Mouse (Mus musculus): ENCODE measurements around the gene Bhlhe41. TPM values are rescaled to one million over a fixed set of nuclear protein-coding genes. Genes with fewer than 3 reads are reported as not detected.

The Bhlhe41 gene
- polyA plus RNA-seq, 1 experiment from 2014 or later = 1.3 TPM

DNA sequence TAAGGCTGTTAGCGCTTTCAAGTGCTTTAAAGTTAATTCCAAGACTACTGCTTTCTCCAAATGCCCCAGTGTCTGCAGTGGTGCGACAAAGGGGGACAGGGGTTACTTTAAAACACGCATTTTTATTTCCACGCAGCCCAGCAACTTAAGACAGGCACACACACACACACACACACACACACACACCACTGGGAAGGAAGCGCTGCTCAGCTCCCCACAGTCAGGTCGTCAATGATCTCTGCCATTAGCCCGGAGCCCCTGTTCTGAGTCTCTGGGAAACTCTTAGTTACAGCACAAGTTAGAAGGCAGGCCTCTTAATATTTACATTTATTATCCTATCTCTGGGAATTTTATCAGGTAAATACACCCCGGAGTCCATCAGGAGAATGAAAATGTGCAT is 1.2 kb downstream of the Bhlhe41 start:
- H3K9ac ChIP-seq = no peak overlapping the region
- 3% methylated on average over 8 of the region's 8 CpGs for WGBS
- no peak overlapping the region for H3K27ac ChIP-seq
- no peaks in the 10 kb centered on the region for H3K36me3 ChIP-seq
- peaks cover 48% of the 10 kb centered on the region for H3K27me3 ChIP-seq (replicated peaks)
- H3K4me1 ChIP-seq (replicated peaks) = peaks cover 24% of the 10 kb centered on the region
- H3K9me3 ChIP-seq = no peaks in the 10 kb centered on the region
- H3K4me3 ChIP-seq (replicated peaks) = peak overlapping the region; percentile 59
- H3K4me2 ChIP-seq (replicated peaks) = peak overlapping the region; percentile 99
- ATAC-seq = no peak

DNA sequence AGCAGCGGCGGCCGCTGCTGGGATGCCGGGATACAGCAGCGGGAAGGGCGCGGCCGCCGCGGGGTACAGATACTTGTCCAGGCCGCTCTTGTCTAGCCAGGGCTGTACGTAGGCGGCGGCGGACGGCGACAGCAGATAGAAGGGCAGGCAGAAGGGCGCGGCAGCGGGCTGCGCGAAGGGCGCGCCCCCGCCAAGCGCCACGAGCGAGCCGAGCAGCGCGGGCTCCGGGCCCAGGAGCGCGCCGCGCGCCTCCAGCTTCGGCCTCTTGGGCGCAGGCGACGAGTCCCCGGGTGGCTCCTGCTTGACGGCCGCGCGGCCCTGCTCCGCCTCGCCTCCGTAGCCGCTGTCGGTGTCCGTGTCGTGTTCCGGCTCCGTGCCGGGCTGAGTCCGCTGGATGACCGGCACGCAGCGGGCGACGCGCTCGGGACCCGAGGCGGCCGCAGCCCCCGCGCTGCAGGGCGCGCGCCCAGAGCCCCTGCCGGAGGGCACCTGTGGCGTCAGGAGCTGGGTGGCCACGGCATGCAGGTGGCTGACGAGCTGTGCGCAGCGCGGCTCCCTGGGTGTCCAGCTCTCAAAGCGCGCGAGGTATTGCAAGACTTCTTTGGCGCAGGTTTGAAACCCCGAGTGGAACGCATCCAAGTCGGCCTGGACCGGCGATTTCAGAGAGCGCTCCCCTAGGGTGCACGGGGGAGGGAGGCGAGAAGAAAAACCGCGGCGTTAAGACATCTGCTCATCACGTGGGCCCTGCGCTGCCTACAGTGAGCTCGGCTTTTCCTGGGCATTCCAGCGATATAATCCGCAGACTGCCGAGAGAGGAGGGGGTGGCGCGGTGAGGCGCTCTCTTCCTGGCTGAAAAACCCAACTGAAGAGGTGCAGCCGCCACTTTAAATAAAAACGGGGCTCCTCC is 2.0 kb downstream of the Bhlhe41 start:
- ATAC-seq = peak; percentile 69
- peak overlapping the region; percentile 59 for H3K4me3 ChIP-seq (replicated peaks)
- WGBS = under 1% methylated on average over 105 of the region's 105 CpGs
- H3K9ac ChIP-seq = peak overlapping the region; percentile 42
- no peaks in the 10 kb centered on the region for H3K36me3 ChIP-seq
- peaks cover 48% of the 10 kb centered on the region for H3K27me3 ChIP-seq (replicated peaks)
- H3K9me3 ChIP-seq = no peaks in the 10 kb centered on the region
- H3K27ac ChIP-seq = no peak overlapping the region
- peak overlapping the region; percentile 99 for H3K4me2 ChIP-seq (replicated peaks)
- H3K4me1 ChIP-seq (replicated peaks) = peaks cover 24% of the 10 kb centered on the region

DNA sequence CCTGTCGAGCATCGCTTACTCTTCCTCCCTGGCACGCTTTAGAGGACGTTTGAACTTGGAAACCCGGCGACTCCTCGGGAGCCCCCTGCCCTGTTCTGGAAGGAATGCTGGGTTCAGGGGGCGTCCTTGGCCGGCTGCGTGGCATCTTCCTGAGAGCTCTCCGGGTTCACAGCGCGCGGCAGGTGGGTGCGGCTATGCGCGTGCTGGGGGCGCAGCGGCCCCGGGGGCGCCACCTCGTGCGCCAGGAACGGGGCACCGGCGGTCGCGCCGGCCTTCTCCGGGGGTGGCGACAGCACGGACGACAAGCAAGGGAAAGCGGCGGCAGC is 2.7 kb downstream of the Bhlhe41 start:
- no peak for ATAC-seq
- H3K27me3 ChIP-seq (replicated peaks) = peaks cover 46% of the 10 kb centered on the region
- no peak overlapping the region for H3K27ac ChIP-seq
- H3K4me2 ChIP-seq (replicated peaks) = peak overlapping the region; percentile 99
- H3K36me3 ChIP-seq = no peaks in the 10 kb centered on the region
- H3K4me3 ChIP-seq (replicated peaks) = peak overlapping the region; percentile 59
- no peaks in the 10 kb centered on the region for H3K9me3 ChIP-seq
- WGBS = under 1% methylated on average over 35 of the region's 35 CpGs
- H3K4me1 ChIP-seq (replicated peaks) = peaks cover 24% of the 10 kb centered on the region
- peak overlapping the region; percentile 42; the same call in 1 of the 2 replicates for H3K9ac ChIP-seq

DNA sequence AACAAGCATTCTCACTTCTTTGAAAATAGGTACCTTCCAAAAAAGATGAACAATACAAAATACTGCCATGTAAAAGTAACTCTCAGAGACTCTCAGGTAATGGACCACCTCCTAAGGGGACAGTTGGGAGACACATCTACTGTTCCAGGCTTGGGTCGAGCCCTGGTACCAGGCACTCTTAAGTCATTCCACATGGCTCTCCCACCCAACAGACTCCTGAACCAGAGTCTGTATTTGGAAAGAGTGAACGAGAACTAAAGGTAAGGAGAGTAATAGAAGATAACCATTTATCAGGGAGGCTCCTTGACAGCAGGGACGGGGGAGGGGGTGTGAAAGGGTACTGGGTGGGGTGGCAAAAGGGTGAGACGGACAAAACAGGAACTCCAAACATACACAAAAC is 3.0 kb downstream of the Bhlhe41 start:
- Histone ChIP-seq H3K4me2 (replicated peaks) (peak overlapping the region; percentile 99), H3K4me3 (replicated peaks) (peak overlapping the region; percentile 59), H3K36me3 (no peaks in the 10 kb centered on the region), H3K9ac (no peak overlapping the region), H3K9me3 (no peaks in the 10 kb centered on the region), H3K27ac (no peak overlapping the region), H3K27me3 (replicated peaks) (peaks cover 45% of the 10 kb centered on the region), H3K4me1 (replicated peaks) (peaks cover 24% of the 10 kb centered on the region)
- 25% methylated on average over 4 of the region's 4 CpGs for WGBS
- ATAC-seq = no peak

DNA sequence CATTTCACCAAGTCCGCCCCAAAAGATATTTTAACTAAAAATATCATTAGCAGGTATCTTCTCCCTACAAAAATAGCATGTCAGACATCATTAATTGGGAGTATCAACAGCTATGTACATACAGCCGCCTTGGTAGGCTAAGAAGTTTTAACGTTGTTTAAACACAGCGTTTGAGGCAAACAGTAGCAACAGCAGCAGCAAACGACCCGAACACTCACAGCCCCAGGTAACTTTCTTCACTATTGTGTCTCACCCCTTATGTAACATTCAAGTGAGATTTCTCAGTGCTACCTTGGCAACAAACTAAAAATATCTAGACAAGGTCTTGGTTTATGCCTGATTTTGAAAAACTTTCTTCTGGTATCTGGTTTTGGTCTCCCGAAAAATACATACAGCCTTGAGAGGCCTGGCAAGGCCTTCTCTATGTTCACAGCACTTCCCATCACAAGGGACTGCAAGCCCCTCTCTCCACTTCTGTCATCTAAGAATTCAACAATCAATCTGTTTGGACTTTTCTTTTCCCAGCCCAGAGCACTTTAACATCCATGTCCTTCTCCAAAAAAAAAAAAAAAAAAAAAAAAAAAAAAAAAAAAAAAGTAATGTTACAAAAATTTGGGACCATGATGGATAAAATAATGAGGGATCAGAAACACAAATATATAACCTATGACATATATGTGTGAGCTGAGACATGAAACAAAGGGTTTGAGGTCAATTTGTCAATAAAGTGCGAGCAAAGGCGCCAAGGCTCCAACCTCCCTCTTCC is 3.7 kb downstream of the Bhlhe41 start:
- Histone ChIP-seq H3K4me3 (replicated peaks) (no peak overlapping the region), H3K4me1 (replicated peaks) (peaks cover 24% of the 10 kb centered on the region), H3K9me3 (no peaks in the 10 kb centered on the region), H3K4me2 (replicated peaks) (no peak overlapping the region), H3K36me3 (no peaks in the 10 kb centered on the region), H3K9ac (no peak overlapping the region), H3K27me3 (replicated peaks) (peaks cover 45% of the 10 kb centered on the region), H3K27ac (no peak overlapping the region)
- ATAC-seq = no peak
- WGBS = 78% methylated on average over 9 of the region's 9 CpGs

DNA sequence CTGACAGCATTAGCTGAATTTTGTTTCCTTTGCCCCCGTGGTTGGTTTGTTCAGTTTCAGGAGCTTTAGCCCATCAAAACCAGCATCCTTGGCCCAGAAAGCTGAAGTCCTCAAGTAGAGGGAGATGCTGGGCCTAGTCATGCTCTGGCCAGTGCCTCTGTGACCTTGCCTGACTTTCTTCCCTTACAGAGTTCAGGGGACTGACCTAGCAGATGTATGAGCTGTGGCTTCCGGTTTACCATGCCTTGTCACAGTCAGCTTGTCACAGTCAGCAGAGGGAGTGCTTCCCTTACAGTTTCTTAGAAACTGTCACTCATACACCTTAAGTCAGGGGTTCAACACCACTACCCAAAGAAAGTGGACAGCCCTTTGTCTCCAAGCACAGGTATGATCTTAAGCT is 5.0 kb downstream of the Bhlhe41 start:
- no peak overlapping the region for H3K4me3 ChIP-seq (replicated peaks)
- no peaks in the 10 kb centered on the region for H3K36me3 ChIP-seq
- 64% methylated on average over 2 of the region's 2 CpGs for WGBS
- peaks cover 14% of the 10 kb centered on the region for H3K4me1 ChIP-seq (replicated peaks)
- no peak overlapping the region for H3K9ac ChIP-seq
- no peak overlapping the region for H3K4me2 ChIP-seq (replicated peaks)
- peaks cover 34% of the 10 kb centered on the region for H3K27me3 ChIP-seq (replicated peaks)
- H3K9me3 ChIP-seq = no peaks in the 10 kb centered on the region
- ATAC-seq = no peak
- no peak overlapping the region for H3K27ac ChIP-seq

DNA sequence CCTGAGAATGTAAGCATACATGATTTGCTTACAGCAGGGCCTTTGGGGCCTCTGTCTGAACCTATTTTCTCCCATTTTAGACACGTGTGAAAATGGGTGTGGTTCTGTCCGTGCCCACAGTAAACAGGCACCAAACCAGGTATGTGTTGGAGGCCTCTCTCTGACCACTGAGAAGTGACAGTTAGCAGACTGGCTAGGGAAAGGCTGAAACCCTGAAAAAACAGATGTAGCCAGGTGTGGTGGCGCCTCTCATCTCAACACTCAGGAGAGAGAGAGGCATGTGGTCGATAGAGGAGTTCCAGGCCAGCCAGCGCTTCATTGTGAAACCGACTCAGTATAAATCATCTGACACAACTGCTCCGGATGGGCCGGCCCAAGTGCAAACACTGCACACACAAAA is 6.9 kb downstream of the Bhlhe41 start:
- Histone ChIP-seq H3K9ac (no peak overlapping the region), H3K36me3 (no peaks in the 10 kb centered on the region), H3K27me3 (replicated peaks) (peaks cover 16% of the 10 kb centered on the region), H3K4me2 (replicated peaks) (no peak overlapping the region), H3K9me3 (no peaks in the 10 kb centered on the region), H3K4me3 (replicated peaks) (no peak overlapping the region), H3K4me1 (replicated peaks) (peaks cover 8% of the 10 kb centered on the region), H3K27ac (no peak overlapping the region)
- no peak for ATAC-seq
- 37% methylated on average over 8 of the region's 8 CpGs for WGBS

DNA sequence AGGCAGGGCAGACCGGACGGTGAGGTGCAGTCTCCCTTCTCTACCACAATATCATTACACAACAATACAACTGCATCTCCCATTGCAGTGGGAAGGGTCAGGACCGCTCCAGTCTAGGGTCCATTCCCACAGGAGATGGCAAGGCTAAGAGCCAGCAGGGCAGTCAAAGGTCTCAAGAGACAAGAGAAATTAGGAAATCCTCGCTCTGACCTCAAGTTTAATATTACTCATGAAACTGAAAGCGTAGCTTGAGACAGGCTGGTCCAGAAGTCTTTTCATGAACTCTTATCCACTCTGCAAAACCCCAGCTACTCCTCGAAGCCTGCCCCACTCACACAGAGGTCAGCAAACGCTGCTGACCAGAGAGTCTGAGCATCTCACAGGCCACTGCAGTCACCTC is 7.9 kb downstream of the Bhlhe41 start:
- no peak for ATAC-seq
- no peak overlapping the region for H3K27ac ChIP-seq
- no peak overlapping the region for H3K4me3 ChIP-seq (replicated peaks)
- no peaks in the 10 kb centered on the region for H3K36me3 ChIP-seq
- H3K4me2 ChIP-seq (replicated peaks) = no peak overlapping the region
- 86% methylated on average over 7 of the region's 7 CpGs for WGBS
- H3K4me1 ChIP-seq (replicated peaks) = 0 out of 2 replicates have a peak, but pooled peaks cover 2% of the 10 kb centered on the region
- no peaks in the 10 kb centered on the region for H3K9me3 ChIP-seq
- no peak overlapping the region for H3K9ac ChIP-seq
- peaks cover 6% of the 10 kb centered on the region for H3K27me3 ChIP-seq (replicated peaks)

DNA sequence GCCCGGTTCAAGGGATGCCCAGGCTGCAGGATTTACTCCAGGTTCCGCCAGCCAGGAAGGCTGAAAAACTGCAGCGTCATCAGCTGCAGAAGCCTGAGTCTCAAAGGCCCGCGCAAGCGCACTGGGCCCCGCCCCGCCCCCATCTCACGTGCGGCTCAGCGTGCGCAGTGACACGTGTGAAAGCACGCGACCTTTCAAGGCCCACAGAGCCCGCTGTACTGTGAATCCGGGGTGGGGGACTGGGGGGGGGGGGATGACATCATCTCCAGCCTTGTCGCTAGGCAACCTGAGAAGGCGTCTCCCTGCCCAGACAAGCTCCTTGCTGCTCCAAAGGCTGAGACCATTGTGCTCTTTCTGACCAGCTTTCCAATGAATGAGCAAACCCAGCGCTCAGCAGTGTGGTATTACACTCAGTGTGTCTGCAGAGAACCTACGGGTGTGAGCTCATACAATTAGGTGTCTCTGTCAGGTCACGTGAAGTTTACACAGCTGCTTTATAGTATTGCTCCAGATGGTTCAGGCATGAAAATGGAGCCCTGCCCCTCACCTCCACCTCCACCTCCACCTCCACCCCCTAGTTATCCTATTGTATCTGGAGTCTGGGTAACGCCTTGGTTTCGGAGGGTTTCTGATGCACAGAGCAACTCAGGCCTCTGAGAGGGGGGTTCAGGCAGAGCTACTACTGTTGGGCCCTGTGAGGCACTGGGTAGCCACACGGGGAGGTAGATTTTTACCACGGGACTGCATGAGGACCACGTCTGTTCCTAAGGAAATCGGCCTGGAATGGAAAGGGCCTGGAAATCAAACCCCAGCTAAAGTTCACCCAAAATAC is 9.4 kb downstream of the Bhlhe41 start:
- H3K27ac ChIP-seq = no peak overlapping the region
- no peak overlapping the region for H3K9ac ChIP-seq
- H3K4me1 ChIP-seq (replicated peaks) = 0 out of 2 replicates have a peak, but pooled peaks cover 2% of the 10 kb centered on the region
- peak; percentile 96 for ATAC-seq
- 0 out of 2 replicates have a peak overlapping the region, but pooled peaks have one; percentile 3 for H3K4me3 ChIP-seq (replicated peaks)
- no peaks in the 10 kb centered on the region for H3K27me3 ChIP-seq (replicated peaks)
- WGBS = 10% methylated on average over 28 of the region's 28 CpGs
- peak overlapping the region; percentile 58 for H3K4me2 ChIP-seq (replicated peaks)
- H3K9me3 ChIP-seq = no peaks in the 10 kb centered on the region
- no peaks in the 10 kb centered on the region for H3K36me3 ChIP-seq

DNA sequence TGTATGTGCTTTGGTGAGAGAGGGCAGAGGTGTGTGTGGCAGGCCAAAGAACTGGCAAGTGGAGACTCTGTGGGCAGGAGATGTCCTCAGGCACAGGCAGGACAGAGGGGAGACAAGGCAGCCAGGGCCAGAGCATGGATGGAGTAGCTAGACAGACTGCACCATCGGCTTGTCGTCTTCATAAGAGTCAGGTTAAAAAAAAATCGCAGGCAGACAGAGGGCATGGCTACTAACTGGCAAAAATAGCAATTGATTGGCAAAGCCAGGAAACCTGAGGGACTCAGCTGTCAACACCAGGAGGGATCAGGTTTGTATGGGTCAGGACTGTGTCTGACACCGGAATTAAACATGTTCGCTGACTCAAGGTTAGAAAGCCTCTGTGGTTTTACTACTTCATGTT is 10.6 kb downstream of the Bhlhe41 start:
- WGBS = 76% methylated on average over 5 of the region's 5 CpGs
- no peaks in the 10 kb centered on the region for H3K9me3 ChIP-seq
- 0 out of 2 replicates have a peak, but pooled peaks cover 2% of the 10 kb centered on the region for H3K4me1 ChIP-seq (replicated peaks)
- H3K9ac ChIP-seq = no peak overlapping the region
- ATAC-seq = no peak
- H3K27ac ChIP-seq = no peak overlapping the region
- no peak overlapping the region for H3K4me2 ChIP-seq (replicated peaks)
- H3K27me3 ChIP-seq (replicated peaks) = no peaks in the 10 kb centered on the region
- no peaks in the 10 kb centered on the region for H3K36me3 ChIP-seq
- no peak overlapping the region for H3K4me3 ChIP-seq (replicated peaks)

DNA sequence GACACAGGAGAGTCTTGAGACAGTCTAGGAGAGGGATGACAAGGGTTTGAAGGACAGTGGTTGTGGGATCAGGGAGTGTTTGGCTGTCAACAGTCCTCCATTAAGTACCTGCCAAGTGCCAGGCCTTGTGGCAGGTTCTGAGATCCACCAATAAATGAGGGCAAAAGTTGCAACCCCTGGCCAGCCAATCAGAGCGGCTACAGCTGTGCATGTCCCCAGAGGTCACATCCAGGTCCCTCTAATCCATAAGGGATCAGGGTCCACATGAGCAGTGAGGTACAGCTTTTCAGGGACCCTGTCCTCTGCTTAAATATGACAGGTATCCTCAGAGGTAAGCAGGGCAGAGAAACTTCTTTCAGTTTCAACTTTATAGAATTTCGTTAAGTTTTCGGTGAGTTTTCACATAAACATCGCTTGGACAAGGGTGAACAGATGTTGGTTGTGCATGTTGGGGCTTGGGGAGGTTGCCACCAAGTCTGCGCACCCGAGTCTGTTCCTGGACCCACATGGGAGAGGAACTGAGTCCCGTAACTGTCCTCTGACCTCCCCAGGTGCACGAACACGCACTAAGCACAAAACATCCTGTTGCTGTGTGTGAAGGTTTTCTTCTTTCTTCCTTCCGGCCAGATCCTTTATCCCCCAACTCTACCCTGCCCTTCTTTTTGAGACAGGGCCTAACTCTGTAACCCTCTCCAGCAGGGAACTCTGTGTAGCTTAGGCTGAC is 11.8 kb downstream of the Bhlhe41 start:
- H3K4me2 ChIP-seq (replicated peaks) = no peak overlapping the region
- no peak for ATAC-seq
- H3K36me3 ChIP-seq = no peaks in the 10 kb centered on the region
- 0 out of 2 replicates have a peak, but pooled peaks cover 2% of the 10 kb centered on the region for H3K4me1 ChIP-seq (replicated peaks)
- H3K9ac ChIP-seq = no peak overlapping the region
- H3K27me3 ChIP-seq (replicated peaks) = no peaks in the 10 kb centered on the region
- 90% methylated on average over 10 of the region's 10 CpGs for WGBS
- H3K27ac ChIP-seq = no peak overlapping the region
- H3K4me3 ChIP-seq (replicated peaks) = no peak overlapping the region
- H3K9me3 ChIP-seq = no peaks in the 10 kb centered on the region
